Mouse (Mus musculus) forebrain, embryonic 16.5 days (tissue): ENCODE data around the gene Cadm1. TPM values are rescaled to one million over a fixed set of nuclear protein-coding genes. Genes with fewer than 3 reads are reported as not detected.

Experiments used
- ATAC-seq: fragments of 200-750 bp; cut with Nextera tagmentation; 2 replicates; pipeline ENCODE4 v1.8.0; 2017; ENCODE audit warnings: mild to moderate bottlenecking, moderate library complexity
- H3K27ac ChIP-seq: fragments of 300-500 bp; sonication (generic); 2 replicates; pipeline ENCODE4 v1.5.1; 2014; ENCODE audit warnings: low read length, control low read depth
- H3K27me3 ChIP-seq: fragments of 300-500 bp; sonication (generic); replicated peaks from 2 replicates; pipeline ENCODE4 v1.6.1; 2014; ENCODE audit warnings: low read length; ENCODE audit not compliant: control insufficient read depth, insufficient read depth
- H3K36me3 ChIP-seq: fragments of 300-500 bp; sonication (generic); 2 replicates; pipeline ENCODE4 v1.6.1; 2014; ENCODE audit not compliant: control insufficient read depth, insufficient read depth
- H3K4me1 ChIP-seq: fragments of 300-500 bp; sonication (generic); replicated peaks from 2 replicates; pipeline ENCODE4 v1.6.1; 2014; ENCODE audit warnings: low read length; ENCODE audit not compliant: control insufficient read depth, insufficient read depth
- H3K4me2 ChIP-seq: fragments of 300-500 bp; sonication (generic); 2 replicates; pipeline ENCODE4 v1.6.1; 2014; ENCODE audit warnings: mild to moderate bottlenecking, low read length, control low read depth
- H3K4me3 ChIP-seq: fragments of 300-500 bp; sonication (generic); replicated peaks from 2 replicates; pipeline ENCODE4 v1.5.1; 2014; ENCODE audit warnings: mild to moderate bottlenecking, low read length, control low read depth
- H3K9ac ChIP-seq: fragments of 300-500 bp; sonication (generic); replicated peaks from 2 replicates; pipeline ENCODE4 v1.6.1; 2014; ENCODE audit warnings: low read depth, low read length, control low read depth
- H3K9me3 ChIP-seq: fragments of 300-500 bp; sonication (generic); 2 replicates; pipeline ENCODE4 v1.6.1; 2016; ENCODE audit warnings: low read length; ENCODE audit not compliant: control insufficient read depth
- WGBS: fragments of 180-500 bp; shearing (Covaris S2); extraction: QIAGEN DNeasy Blood & Tissue Kit; methylation state at CpG from one replicate; pipeline ENCODE4 v1.1.7; 2014; 5-methylcytosine and 5-hydroxymethylcytosine counted together
- polyA plus RNA-seq: library from polyadenylated mRNA; unstranded; fragments of >200 nt; fragmentation: Nextera tagmentation; extraction: Ambion mirVana; gene quantifications from 2 replicates; pipeline ENCODE4 v1.2.1, GENCODE M21; 2015

Gene Cadm1
- polyA plus RNA-seq, 1 experiment from 2014 or later: 256 TPM

GRCm38 (mm10) chr9:47699026-47699425 is 169.1 kb downstream of the Cadm1 start:
- ATAC-seq: no peak
- Histone ChIP-seq H3K27ac (no peak overlapping the region), H3K9me3 (no peaks in the 10 kb centered on the region), H3K4me1 (peaks cover 3% of the 10 kb centered on the region; the same call in 1 of the 2 replicates), H3K4me2 (no peak overlapping the region), H3K9ac (no peak overlapping the region), H3K4me3 (no peak overlapping the region), H3K27me3 (no peaks in the 10 kb centered on the region), H3K36me3 (no peaks in the 10 kb centered on the region)
- 58% methylated on average over 3 of the region's 3 CpGs for WGBS

GRCm38 (mm10) chr9:47700021-47700420 is 170.0 kb downstream of the Cadm1 start:
- Histone ChIP-seq H3K9ac (no peak overlapping the region), H3K27me3 (no peaks in the 10 kb centered on the region), H3K4me2 (no peak overlapping the region), H3K4me3 (no peak overlapping the region), H3K36me3 (no peaks in the 10 kb centered on the region), H3K27ac (no peak overlapping the region), H3K9me3 (no peaks in the 10 kb centered on the region), H3K4me1 (peaks cover 3% of the 10 kb centered on the region; the same call in 1 of the 2 replicates)
- 69% methylated on average over 5 of the region's 5 CpGs for WGBS
- ATAC-seq: no peak

GRCm38 (mm10) chr9:47703026-47703876 is 173.3 kb downstream of the Cadm1 start:
- Histone ChIP-seq H3K4me3 (no peak overlapping the region), H3K4me2 (no peak overlapping the region), H3K4me1 (peaks cover 21% of the 10 kb centered on the region), H3K27me3 (no peaks in the 10 kb centered on the region), H3K36me3 (no peaks in the 10 kb centered on the region), H3K9ac (no peak overlapping the region), H3K9me3 (no peaks in the 10 kb centered on the region), H3K27ac (no peak overlapping the region)
- ATAC-seq: no peak
- WGBS: 93% methylated on average over 19 of the region's 19 CpGs

- no peak overlapping the region for H3K4me2 ChIP-seq
Observed at GRCm38 (mm10) chr9:47706341-47706740, 176.4 kb downstream of the Cadm1 start.

DNA sequence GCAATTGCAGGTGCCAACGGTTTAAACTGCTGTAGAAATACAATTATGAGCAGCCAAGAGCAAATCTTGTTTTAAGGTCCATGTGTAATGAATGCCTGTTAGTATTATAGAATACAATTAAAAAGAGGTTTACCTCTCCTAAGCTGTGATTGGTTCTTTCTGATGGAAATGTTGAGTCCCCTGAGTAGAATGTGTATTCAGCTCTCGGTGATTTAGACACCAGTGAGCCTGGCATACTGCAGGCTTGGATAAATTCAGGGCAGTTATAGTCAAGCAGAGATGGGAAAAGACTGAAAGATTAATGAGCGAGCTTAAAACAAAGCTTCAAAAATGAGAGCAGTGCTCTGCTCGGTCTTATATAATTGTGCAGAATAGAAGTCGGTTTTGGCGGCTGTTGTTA is 177.4 kb downstream of the Cadm1 start:
- H3K4me1 ChIP-seq: peaks cover 26% of the 10 kb centered on the region
- H3K4me3 ChIP-seq: no peak overlapping the region
- WGBS: 22% methylated on average over 6 of the region's 6 CpGs
- no peak overlapping the region for H3K27ac ChIP-seq
- ATAC-seq: no peak
- no peaks in the 10 kb centered on the region for H3K9me3 ChIP-seq
- H3K9ac ChIP-seq: no peak overlapping the region
- H3K4me2 ChIP-seq: no peak overlapping the region
- H3K36me3 ChIP-seq: no peaks in the 10 kb centered on the region
- H3K27me3 ChIP-seq: no peaks in the 10 kb centered on the region

More at GRCm38 (mm10) chr9:47706341-47706740, 176.4 kb downstream of the Cadm1 start:
- ATAC-seq: no peak
- WGBS: 33% methylated on average over 9 of the region's 9 CpGs
- Histone ChIP-seq H3K36me3 (no peaks in the 10 kb centered on the region), H3K9me3 (no peaks in the 10 kb centered on the region), H3K9ac (no peak overlapping the region), H3K4me3 (no peak overlapping the region), H3K27ac (no peak overlapping the region), H3K27me3 (no peaks in the 10 kb centered on the region), H3K4me1 (peaks cover 26% of the 10 kb centered on the region)

GRCm38 (mm10) chr9:47708299-47708698 is 178.3 kb downstream of the Cadm1 start:
- WGBS: 22% methylated on average over 10 of the region's 10 CpGs
- Histone ChIP-seq H3K27me3 (no peaks in the 10 kb centered on the region), H3K9me3 (no peaks in the 10 kb centered on the region), H3K27ac (no peak overlapping the region), H3K9ac (no peak overlapping the region), H3K4me2 (no peak overlapping the region), H3K4me1 (peaks cover 26% of the 10 kb centered on the region), H3K4me3 (no peak overlapping the region), H3K36me3 (no peaks in the 10 kb centered on the region)
- ATAC-seq: peak; percentile 77

DNA sequence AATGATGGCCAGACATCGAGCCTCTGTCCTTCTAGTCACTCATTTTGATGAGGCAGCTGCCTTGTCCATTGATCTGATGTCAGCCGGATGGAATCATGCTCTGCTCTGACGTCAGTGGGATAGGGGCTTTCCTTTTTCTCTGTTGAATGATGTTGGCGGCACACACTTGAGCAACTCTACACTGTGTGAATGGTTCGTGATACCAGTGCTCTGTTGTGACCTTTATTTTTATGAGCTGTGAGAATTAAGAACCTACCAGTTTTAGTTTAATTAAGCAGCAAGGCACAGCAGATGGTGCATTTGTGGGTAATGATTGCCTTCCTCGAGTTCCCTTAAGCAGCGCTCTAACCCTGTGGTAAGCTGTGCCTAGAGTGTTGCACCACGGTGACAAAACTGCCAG is 181.0 kb downstream of the Cadm1 start:
- no peak overlapping the region for H3K27ac ChIP-seq
- H3K36me3 ChIP-seq: no peaks in the 10 kb centered on the region
- H3K27me3 ChIP-seq: no peaks in the 10 kb centered on the region
- no peaks in the 10 kb centered on the region for H3K9me3 ChIP-seq
- no peak overlapping the region for H3K4me3 ChIP-seq
- 0 out of 2 replicates have a peak, but pooled peaks have one; percentile 34 for ATAC-seq
- no peak overlapping the region for H3K4me2 ChIP-seq
- H3K9ac ChIP-seq: no peak overlapping the region
- H3K4me1 ChIP-seq: peaks cover 29% of the 10 kb centered on the region
- 48% methylated on average over 8 of the region's 8 CpGs for WGBS

GRCm38 (mm10) chr9:47714541-47714940 is 184.6 kb downstream of the Cadm1 start:
- Histone ChIP-seq H3K36me3 (no peaks in the 10 kb centered on the region), H3K27ac (no peak overlapping the region), H3K9me3 (no peaks in the 10 kb centered on the region), H3K4me1 (peaks cover 24% of the 10 kb centered on the region), H3K9ac (no peak overlapping the region), H3K4me3 (no peak overlapping the region), H3K4me2 (no peak overlapping the region), H3K27me3 (no peaks in the 10 kb centered on the region)
- WGBS: 13% methylated on average over 2 of the region's 2 CpGs
- no peak for ATAC-seq

DNA sequence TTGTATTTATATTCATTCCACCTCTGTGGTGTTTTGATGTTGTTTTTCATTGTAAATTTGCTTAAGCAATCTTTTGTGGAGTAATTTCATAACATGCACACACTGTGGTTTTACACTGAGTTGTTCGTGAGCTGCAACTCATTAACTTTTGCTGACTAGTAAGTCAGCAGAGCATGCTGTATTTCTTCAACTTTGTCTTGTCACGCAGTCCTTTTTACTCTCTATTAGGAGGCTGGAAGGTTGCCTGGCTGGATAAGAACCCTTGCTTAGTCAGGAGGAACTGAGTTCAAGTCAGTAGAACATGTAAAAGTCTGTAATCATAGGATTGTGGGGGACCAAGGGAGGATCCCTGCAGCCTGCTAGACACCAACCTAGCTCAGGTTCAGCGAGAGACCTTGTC is 185.4 kb downstream of the Cadm1 start:
- H3K4me3 ChIP-seq: no peak overlapping the region
- no peak for ATAC-seq
- no peak overlapping the region for H3K9ac ChIP-seq
- no peaks in the 10 kb centered on the region for H3K9me3 ChIP-seq
- 84% methylated on average over 3 of the region's 3 CpGs for WGBS
- H3K4me1 ChIP-seq: peaks cover 24% of the 10 kb centered on the region
- no peak overlapping the region for H3K27ac ChIP-seq
- no peak overlapping the region for H3K4me2 ChIP-seq
- no peaks in the 10 kb centered on the region for H3K36me3 ChIP-seq
- no peaks in the 10 kb centered on the region for H3K27me3 ChIP-seq
